Mouse (Mus musculus) NIH3T3 (cell line): ENCODE results near the gene Eif4e.

Experiments used
- DNase-seq: peaks from one replicate; pipeline ENCODE4 v3.0.0-alpha.2; 2012; ENCODE audit warnings: low read depth

The Eif4e gene

GRCm38 (mm10) chr3:138587137-138587536 lies 61.2 kb downstream of the Eif4e start:
- DNase-seq = no peak

GRCm38 (mm10) chr3:138588001-138588400 lies 62.0 kb downstream of the Eif4e start:
- DNase-seq = no peak

GRCm38 (mm10) chr3:138591002-138591401 lies 65.0 kb downstream of the Eif4e start:
- DNase-seq = no peak

- no peak for DNase-seq
These were observed 65.9 kb downstream of the Eif4e start for GRCm38 (mm10) chr3:138591806-138592365.

- no peak for DNase-seq
These were observed 67.2 kb downstream of the Eif4e start for GRCm38 (mm10) chr3:138593131-138593530.

- DNase-seq = no peak
These were observed 67.9 kb downstream of the Eif4e start for GRCm38 (mm10) chr3:138593911-138594310.

GRCm38 (mm10) chr3:138601076-138601475 lies 75.1 kb downstream of the Eif4e start:
- DNase-seq = no peak

- DNase-seq = no peak
These were observed 79.2 kb downstream of the Eif4e start for GRCm38 (mm10) chr3:138605132-138605531.

GRCm38 (mm10) chr3:138608665-138609064 lies 82.7 kb downstream of the Eif4e start:
- no peak for DNase-seq
